Mouse (Mus musculus) cerebellum, adult 2 months (tissue): Measurements from ENCODE around the gene Tnxb.

Experiments used
- CTCF ChIP-seq: fragments of 200-500 bp; IDR thresholded peaks from 2 replicates; pipeline ENCODE4 v1.5.1; 2011; ENCODE audit warnings: low read depth, mild to moderate bottlenecking, control low read depth, low read length, moderate library complexity, borderline replicate concordance; ENCODE audit not compliant: insufficient read depth
- POLR2A ChIP-seq: fragments of 200-500 bp; IDR thresholded peaks from 2 replicates; pipeline ENCODE4 v1.6.1; 2011; ENCODE audit warnings: low read length, control low read depth, borderline replicate concordance; ENCODE audit not compliant: insufficient read depth

- peak; percentile 49; the same call in 1 of the 2 replicates for TF ChIP-seq POLR2A
- no peak for TF ChIP-seq CTCF
Observed at GRCm38 (mm10) chr17:34644608-34645007, 25.7 kb upstream of the Tnxb start, which contains the start of gene Fkbpl.
